Mouse (Mus musculus) central nervous system, embryonic 18 days (tissue): ENCODE results near the gene Dync1h1. TPM values are rescaled to one million over a fixed set of nuclear protein-coding genes. Genes with fewer than 3 reads are reported as not detected.

Experiments
- polyA plus RNA-seq: library from polyadenylated mRNA; depleted of rRNA; stranded (reverse); fragments of >200 nt; gene quantifications from 2 replicates; pipeline ENCODE4 v1.2.3, GENCODE M21; 2012; rRNA removed

Dync1h1 gene
- polyA plus RNA-seq: 301 and 309 TPM in 2 replicates

GRCm38 (mm10) chr12:110601241-110602218, at the start of gene Dync1h1:
Dync1h1 (plus strand) TSS chr12:110601452.

DNA sequence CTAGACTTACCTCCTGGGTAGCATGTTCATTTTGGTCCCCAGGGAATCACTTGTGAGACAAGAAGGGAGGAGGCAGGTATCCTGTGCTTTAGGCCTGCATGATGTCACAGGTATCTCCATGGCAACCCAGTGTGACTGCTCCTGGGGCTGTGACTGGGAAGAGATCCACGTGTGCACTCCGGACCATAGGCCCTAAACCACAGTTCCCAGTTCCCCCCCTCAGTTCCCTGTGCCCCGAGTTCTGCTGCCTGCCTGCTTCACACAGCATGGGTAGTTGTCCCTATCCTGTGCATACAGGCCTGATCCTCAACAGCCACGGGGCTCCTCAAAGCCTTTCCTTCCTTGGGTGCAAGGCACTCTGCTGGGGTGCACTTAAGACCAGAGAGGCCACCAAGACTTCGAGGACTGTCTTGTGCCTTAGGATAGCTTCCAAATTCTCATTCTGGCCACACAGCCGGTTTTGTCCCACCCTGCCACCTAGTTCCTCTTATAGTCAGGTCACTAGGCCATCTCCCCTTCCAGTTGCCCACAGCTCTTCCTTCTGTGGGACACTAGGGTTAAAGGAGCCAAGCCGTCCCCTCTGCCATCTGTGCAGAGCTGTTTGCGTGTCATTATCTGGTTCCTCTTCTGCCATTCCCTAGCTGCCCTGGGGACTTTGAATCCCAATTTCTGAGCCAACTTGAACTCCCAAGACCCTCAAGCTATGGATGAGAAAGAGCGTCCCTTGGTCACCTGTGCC, 81.5 kb downstream of the Dync1h1 start, which contains the start of gene 1700001K19Rik:
1700001K19Rik (minus strand) TSS at position 59 of the 739 bp plus-strand sequence.

GRCm38 (mm10) chr12:110702556-110702955, 101.3 kb downstream of the Dync1h1 start, which contains the start of gene Hsp90aa1:
Hsp90aa1 (minus strand) TSS chr12:110702728.

Other genes starting within 250 kb of the Dync1h1 start
- 94.9 and 98.9 TPM in 2 replicates for gene Ppp2r5c, start 154.3 kb upstream of the Dync1h1 start, polyA plus RNA-seq
- gene 1700001K19Rik, start 81.2 kb downstream of the Dync1h1 start, polyA plus RNA-seq: not detected in 2 replicates
- 465 and 502 TPM in 2 replicates for gene Hsp90aa1, start 101.3 kb downstream of the Dync1h1 start, polyA plus RNA-seq
- gene Wdr20, start 136.5 kb downstream of the Dync1h1 start, polyA plus RNA-seq: 27.8 and 28.9 TPM in 2 replicates
- 16.1 and 16.2 TPM in 2 replicates for gene Mok, start 239.5 kb downstream of the Dync1h1 start, polyA plus RNA-seq
- 3.8 and 4.4 TPM in 2 replicates for gene Zfp839, start 248.8 kb downstream of the Dync1h1 start, polyA plus RNA-seq